Mouse (Mus musculus): ENCODE measurements at regions not wholly inside any gene's neighbourhood (a gene's known extent, or its start where the extent isn't known, plus 50 kb on each side); places are given as distances from the start of the nearest gene placed in this dataset.

DNA sequence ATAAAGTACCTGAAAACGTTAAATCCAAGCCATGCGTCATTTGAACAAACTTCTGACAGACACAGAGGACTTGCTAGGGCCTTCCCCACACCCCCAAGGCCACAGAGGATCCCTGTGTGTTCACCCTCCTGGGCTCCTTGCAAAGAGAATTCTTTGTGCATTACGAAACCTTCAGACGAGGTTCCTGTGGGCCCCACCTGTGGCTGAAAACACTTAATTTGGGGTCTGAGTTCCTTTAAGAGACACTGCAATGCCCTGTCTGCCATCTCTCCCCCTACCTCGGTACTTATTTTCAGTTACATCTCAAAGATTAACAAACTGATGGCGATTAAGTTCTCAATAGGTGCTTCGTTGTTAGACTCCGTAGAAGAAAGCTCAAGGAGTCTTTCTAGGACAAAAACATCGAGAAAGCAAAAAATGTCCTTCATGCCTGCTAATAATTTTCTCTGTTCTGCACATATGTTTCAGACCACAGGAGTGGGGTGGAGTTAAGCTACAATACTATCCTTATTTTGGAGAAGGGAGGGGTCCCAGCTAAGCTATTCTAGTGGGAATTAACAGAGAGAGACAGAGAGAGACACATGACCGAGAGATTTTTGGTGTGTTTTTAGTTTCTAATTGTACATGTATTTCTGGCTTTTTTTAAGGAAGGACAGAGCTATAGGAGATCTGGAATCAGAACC is 179.6 kb upstream of the Lrig3 start:
- intact Hi-C loops (cut with DNase I) = no loop called here

GRCm38 (mm10) chr10:125786880-125787337 is 179.1 kb upstream of the Lrig3 start:
- intact Hi-C loops (cut with DNase I) = no loop called here
- Histone ChIP-seq H3K4me3 (peak overlapping the region; percentile 63), H3K27ac (peak overlapping the region; percentile 51)
- TF ChIP-seq CTCF (IDR thresholded peaks at IDR 0.05) = no peak
- peak; percentile 20 for DNase-seq

More for the DNA sequence above, 179.6 kb upstream of the Lrig3 start:
- H3K27ac ChIP-seq = peak overlapping the region; percentile 51; the same call in 1 of the 2 replicates
- DNase-seq = no peak
- H3K4me3 ChIP-seq = peak overlapping the region; percentile 63
- no peak for TF ChIP-seq CTCF (IDR thresholded peaks at IDR 0.05)

DNA sequence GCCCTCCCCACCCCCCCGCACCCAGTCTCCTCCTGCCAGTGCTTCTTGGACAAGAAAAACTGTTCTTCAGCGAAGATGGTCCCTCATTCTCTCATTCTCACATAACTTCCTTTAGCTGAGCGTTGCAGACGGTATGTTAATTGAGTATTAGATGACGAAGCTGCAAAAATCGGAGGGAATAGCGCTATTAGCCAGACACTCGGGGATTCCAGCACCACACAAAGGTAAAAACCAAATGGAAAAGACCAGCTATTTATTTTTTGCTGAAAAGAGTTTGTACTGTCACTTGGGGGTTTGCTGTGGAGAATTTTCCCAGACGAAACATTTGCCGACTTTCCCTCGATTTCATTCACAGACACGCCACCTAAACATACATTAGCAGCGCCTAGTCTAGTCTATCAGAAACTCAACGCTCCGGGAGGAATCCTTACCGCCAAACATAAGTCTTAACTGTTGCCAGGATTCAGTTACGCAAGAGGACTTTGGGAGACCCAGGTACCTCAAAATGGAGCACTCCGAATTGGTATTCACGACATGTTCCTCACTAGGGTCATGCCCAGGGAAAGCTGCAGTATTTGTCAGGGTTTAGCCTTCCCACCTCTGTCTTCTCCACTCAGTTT is 178.4 kb upstream of the Lrig3 start:
- intact Hi-C loops (cut with DNase I) = no loop called here
- Histone ChIP-seq H3K4me3 (peak overlapping the region; percentile 63), H3K27ac (peak overlapping the region; percentile 51)
- DNase-seq = no peak
- TF ChIP-seq CTCF (IDR thresholded peaks at IDR 0.05) = no peak

GRCm38 (mm10) chr10:125788262-125788661 is 177.7 kb upstream of the Lrig3 start:
- H3K4me3 ChIP-seq = no peak overlapping the region
- TF ChIP-seq CTCF (IDR thresholded peaks at IDR 0.05) = peak; percentile 26; the same call in 1 of the 2 replicates
- intact Hi-C loops (cut with DNase I) = no loop called here
- DNase-seq = no peak
- H3K27ac ChIP-seq = no peak overlapping the region

- H3K27ac ChIP-seq = no peak overlapping the region
- no peak overlapping the region for H3K4me3 ChIP-seq
- TF ChIP-seq CTCF (IDR thresholded peaks at IDR 0.05) = no peak
- DNase-seq = no peak
- intact Hi-C loops (cut with DNase I) = no loop called here
Observed at GRCm38 (mm10) chr10:125790924-125791323, 175.0 kb upstream of the Lrig3 start.

DNA sequence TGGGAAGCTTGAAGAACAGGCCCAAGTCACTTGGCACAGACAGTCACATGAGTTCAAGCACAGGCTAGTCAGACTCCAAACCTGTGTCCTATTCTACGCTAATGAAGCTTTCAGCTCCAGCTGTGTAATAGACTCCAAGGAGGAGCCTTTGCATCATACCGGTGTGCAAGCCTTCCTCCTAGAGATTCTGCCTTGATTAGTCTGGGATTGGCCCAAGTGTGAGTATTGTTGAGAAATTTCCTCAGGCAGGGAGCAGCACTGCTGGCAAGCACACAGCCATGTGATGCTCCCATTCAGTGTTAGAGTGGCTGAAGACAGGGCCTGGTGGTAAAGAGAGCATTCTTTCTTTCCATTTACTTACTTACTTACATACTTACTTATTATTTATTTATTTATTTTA is 171.5 kb upstream of the Lrig3 start:
- no peak for DNase-seq
- Histone ChIP-seq H3K4me3 (no peak overlapping the region), H3K27ac (no peak overlapping the region)
- TF ChIP-seq CTCF (IDR thresholded peaks at IDR 0.05) = no peak
- intact Hi-C loops (cut with DNase I) = no loop called here

DNA sequence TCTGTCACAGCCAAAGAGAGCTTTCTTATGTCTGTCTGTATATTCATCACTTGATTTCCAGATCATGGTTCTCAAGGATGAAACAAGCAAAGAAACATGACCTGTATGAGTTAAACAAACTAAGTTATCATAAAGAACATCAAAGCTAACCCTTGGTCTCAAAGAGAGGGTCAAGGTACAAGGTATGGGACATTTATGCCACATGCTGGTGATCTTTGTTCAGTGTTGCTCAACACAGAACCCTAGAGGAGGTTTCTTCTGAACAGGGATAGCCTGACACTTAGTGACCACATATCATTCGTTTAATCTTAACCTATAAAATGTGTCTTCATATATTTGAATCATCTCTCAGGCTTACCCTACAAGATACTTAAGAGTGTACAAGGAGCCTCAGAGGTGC is 170.6 kb upstream of the Lrig3 start:
- no peak for DNase-seq
- intact Hi-C loops (cut with DNase I) = no loop called here
- no peak for TF ChIP-seq CTCF (IDR thresholded peaks at IDR 0.05)
- Histone ChIP-seq H3K27ac (no peak overlapping the region), H3K4me3 (no peak overlapping the region)

GRCm38 (mm10) chr10:125798678-125799077 is 167.3 kb upstream of the Lrig3 start:
- intact Hi-C loops (cut with DNase I) = no loop called here
- no peak for TF ChIP-seq CTCF (IDR thresholded peaks at IDR 0.05)
- no peak for DNase-seq
- H3K27ac ChIP-seq = no peak overlapping the region
- H3K4me3 ChIP-seq = no peak overlapping the region

- no peak overlapping the region for H3K4me3 ChIP-seq
- DNase-seq = no peak
- intact Hi-C loops (cut with DNase I) = no loop called here
- H3K27ac ChIP-seq = no peak overlapping the region
- TF ChIP-seq CTCF (IDR thresholded peaks at IDR 0.05) = no peak
Observed at GRCm38 (mm10) chr10:125800572-125801114, 165.3 kb upstream of the Lrig3 start.

DNA sequence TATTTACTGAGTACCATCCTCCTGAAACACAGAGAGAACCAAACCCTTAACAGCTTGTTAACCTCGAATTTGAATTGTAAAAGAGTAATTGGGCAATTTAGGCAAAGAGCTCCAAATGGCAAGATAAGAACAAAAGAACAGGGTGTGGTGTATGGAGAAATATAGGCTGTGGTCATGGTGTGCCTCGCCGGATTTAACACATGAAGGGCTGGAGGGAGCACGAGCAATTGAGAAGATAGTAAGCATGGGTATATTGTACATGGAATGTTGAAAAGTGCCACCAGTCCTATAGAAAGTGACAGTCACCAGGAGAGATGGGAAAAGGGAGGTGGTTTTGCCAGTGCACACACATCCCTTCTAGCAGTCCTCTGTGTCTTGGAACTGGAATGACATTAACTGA is 164.5 kb upstream of the Lrig3 start:
- Histone ChIP-seq H3K4me3 (no peak overlapping the region), H3K27ac (no peak overlapping the region)
- intact Hi-C loops (cut with DNase I) = no loop called here
- TF ChIP-seq CTCF (IDR thresholded peaks at IDR 0.05) = no peak
- DNase-seq = no peak

DNA sequence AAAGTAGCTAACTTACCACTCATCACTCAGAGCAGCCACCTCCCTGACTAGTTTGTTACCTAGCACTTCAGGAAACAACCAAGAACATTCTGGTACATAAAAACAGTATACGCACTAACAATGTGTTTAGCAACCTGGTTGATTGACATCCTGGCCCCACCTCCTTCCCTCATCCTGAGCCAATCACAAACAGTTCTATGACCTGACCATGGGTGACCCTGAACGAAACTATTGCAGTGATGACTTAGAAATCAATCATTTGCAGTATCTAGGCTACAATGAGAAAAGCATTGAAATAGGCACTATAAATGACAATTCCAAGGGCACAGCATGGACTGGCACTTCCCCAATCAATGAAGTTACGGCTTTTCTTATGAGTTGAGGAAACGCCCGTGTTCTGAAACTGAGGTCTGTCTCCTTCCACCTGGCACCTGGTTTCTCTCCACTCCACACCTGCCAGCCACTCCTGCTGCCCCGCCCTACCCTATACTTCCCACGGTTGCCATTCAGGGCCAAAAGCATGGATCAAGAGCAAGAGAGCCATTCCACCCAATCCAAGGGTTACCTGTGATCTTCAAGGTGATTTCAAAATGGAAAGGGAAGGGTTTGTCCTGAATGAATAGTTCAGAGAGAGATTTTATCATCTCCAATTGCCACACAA is 162.9 kb upstream of the Lrig3 start:
- no peak overlapping the region for H3K4me3 ChIP-seq
- no peak for DNase-seq
- TF ChIP-seq CTCF (IDR thresholded peaks at IDR 0.05) = no peak
- no peak overlapping the region for H3K27ac ChIP-seq
- intact Hi-C loops (cut with DNase I) = no loop called here

DNA sequence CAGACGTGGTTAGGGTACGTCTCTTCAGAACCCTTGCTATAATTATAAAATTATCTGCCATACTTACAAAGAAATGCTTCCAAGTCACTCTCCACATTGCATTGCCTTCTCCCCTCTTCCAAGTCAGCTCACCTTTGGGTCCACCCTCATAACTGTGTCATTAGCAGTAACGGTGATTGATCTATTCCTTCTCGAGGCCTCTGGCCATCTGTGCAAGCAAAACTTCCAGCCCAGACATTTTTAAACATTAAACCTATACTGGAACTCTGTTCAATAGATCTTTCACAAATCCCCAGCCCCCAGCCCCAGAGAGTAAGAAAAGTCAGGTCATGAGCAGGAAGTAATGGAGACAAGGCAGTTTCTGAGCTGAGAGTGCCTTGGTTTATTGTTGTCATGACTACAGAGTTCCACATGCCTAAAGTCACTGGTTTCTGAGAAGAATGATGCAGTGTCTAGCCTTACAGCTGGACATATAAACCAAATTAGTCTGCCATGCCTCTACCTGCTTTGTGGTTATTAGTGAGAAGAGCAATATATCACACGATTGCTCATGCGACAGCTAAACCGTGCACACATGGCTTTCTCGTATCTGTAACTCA is 156.1 kb upstream of the Lrig3 start:
- Histone ChIP-seq H3K27ac (no peak overlapping the region), H3K4me3 (no peak overlapping the region)
- intact Hi-C loops (cut with DNase I) = no loop called here
- DNase-seq = no peak
- TF ChIP-seq CTCF (IDR thresholded peaks at IDR 0.05) = no peak

DNA sequence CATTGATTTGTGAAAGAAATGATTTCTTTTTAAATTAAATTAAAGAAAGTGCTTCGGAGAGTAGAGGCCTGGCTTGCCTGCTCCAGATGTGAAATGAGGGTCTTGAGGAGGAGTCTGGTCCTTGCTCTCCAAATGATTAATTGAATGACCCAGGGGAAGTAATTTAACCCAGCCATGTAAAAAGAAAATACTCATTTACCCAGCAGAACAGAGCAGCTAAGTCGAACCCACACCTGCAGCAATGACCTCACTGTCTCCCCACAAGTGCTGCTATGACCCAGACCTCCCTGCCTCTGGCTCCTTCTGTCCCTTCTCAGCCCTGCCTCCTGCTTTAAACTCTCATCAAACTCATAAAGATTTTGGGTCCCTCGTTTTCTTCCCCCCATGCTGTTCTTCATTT is 155.4 kb upstream of the Lrig3 start:
- no peak overlapping the region for H3K4me3 ChIP-seq
- H3K27ac ChIP-seq = no peak overlapping the region
- TF ChIP-seq CTCF (IDR thresholded peaks at IDR 0.05) = no peak
- intact Hi-C loops (cut with DNase I) = no loop called here
- no peak for DNase-seq

All from gastrocnemius, adult 2 months (tissue).